Mouse (Mus musculus) CD4-positive, CD25-positive, alpha-beta regulatory T cell, adult 4 months (primary cell): ENCODE data around the gene Sftpa1. TPM values are rescaled to one million over a fixed set of nuclear protein-coding genes. Genes with fewer than 3 reads are reported as not detected.

Experiments
- ATAC-seq: one replicate; pipeline ENCODE4 v1.8.0; 2017
- polyA plus RNA-seq, 2 experiments: library from polyadenylated mRNA; unstranded; fragments of 100-300 nt; shearing (Covaris generic); gene quantifications; one replicate each; pipeline ENCODE4 v1.2.1; 2017

Gene Sftpa1
- not detected for polyA plus RNA-seq

DNA sequence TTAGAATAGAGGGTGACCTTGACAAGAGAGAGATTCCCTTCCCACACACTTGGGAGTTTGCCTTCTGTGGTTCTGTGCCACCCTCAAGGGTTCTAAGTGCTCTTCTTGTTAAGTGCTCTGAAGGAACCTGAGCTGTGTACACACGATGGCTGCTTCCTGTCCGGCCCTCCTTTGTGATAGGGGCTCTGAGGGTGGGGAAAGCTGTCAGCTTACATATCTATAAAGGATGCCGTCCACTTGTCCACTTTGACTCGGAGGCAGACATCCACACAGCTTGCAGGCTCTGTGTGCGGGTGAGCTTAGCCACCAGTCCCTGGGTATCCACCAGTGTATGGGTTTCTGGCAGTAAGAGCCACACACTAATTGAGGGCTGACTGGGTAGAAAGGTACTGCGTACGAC, at the start of gene Sftpa1:
Sftpa1 (plus strand) TSS at position 243 of the 400 bp plus-strand sequence.
- ATAC-seq = no peak

DNA sequence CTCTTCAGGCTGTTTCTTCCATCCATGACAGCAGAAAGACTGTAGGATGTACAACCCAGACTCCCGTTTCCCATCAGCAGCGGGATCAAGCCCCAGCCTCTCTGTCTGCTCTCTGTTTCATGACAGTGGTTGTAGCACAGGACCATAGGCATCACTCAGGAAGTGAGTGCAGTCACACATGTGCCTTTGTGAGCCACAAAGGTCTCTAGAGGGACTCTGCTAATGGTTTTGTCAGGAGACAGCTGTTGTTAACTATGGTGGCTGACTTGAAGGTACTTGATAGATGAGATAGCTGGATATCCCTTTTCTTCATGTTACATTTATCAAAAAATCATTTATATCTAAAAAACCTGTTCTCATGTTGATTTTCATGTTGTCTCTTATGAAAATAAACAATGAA, 49.2 kb upstream of the Sftpa1 start:
- no peak for ATAC-seq

DNA sequence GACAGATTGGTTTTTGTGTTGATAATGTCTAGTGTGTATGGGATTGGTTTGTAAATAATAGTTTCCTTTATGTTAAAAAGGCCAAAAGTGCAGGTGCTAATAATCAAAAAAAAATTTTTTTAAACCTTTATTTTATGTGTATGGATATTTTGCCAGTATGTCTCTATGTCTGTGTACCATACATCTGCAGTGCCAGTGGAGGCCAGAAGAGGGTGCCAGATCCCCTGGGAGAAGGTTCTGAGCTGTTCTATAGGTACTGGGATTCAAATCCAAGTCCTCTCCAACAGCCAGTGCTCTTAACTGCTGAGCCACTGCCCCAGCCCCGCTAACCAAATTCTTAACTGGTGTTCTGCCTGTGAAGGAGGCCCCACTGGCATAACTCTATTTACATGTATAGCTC, 44.1 kb upstream of the Sftpa1 start:
- ATAC-seq = no peak

DNA sequence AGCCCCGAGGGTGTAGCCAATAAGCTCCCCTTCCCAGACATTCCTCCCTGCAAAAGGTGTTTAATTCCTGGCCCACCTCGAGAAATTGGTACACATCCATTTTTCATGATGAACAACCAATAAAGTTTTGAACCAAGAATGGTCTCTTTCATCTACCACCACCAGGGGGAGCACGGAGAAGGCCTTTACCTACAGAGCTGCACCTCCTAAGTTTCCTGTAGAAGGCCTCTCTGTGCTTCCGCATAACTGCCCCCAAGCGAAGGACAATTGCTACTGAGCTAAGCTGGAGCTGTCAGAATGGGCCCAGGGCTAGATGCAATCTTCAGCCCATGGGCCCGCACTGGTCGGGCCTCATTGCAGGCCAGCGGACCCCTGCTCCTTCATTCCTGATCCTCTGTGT, 40.8 kb upstream of the Sftpa1 start:
- ATAC-seq = no peak

DNA sequence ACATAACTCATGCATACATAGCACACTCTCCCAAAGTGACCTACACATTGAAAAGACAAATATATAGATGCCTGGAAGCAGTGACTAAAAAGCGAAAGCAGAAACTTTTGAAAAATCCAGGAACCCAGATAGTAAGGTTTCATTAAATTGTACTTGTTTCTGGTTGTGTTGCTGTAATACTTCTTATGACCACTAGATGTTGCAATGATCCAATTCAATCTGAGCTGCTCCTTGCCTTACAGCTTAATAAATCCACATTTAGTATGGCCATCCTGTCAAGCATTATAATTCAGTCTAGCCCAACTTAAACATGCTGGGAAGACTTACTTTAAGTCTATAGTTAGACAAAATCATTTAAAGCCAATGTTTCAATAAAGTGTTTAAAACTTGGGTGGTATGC, 37.5 kb upstream of the Sftpa1 start:
- ATAC-seq = no peak

DNA sequence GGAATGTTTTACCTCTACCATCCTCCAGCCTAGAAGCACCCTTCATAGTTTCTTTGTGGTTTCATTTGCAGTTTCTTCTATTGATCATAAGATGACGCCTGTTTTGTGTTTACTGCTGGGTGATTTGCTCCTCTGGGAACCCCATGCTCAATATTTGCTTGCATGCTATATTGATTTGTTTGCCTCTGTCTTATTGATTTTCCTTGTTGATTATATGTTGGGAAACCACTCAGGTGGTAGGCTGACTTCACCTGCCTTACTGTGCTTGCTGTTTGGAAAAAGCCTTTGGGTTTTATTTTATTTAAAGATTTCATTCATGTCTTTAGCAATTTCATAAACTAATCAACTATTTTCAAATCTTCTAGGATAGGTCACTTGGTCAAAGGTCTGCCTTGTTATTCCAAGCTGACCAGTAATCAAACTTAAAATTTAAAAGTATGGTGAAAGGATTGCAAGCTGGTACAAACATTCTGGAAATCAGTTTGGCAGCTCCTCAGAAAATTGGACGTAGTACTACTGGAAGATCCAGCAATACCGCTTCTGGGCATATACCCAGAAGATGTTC, 35.2 kb upstream of the Sftpa1 start:
- ATAC-seq = no peak

DNA sequence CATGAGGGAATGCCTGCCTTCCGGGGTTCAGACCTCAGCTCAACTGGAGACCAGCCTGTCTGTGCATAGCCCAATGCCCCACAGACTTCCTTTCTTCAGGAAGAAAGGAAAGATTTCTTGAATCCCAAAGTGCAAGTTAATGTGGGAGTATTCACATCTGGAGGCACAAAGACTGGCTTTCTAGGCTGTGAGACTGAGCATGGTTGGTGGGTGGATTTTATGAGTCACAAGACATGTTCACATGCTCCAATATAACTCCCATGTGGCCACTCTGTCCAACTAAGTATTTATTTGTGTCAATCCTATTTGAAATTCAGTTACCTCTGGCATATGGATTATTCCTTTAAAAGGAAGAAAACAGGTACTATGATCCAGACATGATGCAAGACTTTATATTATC, 32.9 kb upstream of the Sftpa1 start:
- no peak for ATAC-seq

DNA sequence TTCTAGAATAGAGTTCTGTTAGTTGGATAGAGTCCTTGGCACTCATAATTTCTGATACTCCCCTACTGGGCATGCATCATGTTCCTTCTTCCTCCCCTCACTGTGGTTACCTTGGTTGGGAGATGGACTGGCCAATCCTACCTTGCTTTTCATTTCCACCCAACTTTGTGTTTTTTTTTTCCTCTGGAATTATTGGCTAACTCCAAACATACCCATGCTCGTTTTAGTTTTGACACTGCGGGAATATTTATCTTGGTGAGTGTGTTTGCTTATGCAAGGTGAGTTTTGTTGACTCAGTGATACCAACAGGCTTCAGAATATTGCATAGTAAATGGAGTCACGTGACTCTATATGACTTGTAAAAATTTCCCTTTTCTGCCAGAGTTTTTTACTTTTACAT, 30.9 kb upstream of the Sftpa1 start:
- no peak for ATAC-seq

DNA sequence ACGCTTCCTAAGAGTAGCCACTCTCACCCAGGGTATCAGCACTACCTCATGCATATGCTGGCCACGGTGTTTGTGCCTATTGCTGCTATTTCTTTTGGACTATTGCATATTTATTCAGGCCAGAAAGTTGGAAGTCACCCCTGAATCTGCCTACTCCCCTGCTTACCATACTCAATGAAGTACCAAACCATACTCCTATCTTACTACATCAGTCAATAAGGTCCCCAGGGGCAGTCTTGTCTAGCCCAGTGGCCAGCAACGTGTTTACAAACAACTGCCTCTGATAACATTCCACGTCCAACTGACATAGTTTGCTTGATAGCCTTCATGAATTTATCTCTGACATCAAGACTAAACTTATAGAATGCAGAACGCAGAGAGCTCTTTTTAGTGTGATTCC, 30.3 kb upstream of the Sftpa1 start:
- ATAC-seq = no peak

DNA sequence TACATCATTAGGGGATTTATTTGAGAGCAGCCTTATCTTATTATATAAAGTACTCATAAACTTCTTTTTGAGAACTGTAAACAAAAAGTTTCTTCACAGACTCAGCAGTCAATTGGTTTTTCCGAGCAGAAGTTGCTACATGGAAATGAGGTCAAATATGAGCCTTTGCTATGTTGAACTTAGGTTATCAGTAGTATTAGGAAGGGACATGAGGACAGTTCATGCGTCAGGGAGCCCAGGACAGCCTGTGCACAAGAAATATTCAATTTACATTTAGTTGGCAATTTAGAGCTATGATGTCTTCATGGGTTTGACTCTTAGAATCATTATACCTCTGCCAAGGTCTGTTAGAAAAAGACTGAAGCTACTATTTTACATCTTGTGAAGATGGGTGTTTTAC, 29.3 kb upstream of the Sftpa1 start:
- ATAC-seq = no peak

DNA sequence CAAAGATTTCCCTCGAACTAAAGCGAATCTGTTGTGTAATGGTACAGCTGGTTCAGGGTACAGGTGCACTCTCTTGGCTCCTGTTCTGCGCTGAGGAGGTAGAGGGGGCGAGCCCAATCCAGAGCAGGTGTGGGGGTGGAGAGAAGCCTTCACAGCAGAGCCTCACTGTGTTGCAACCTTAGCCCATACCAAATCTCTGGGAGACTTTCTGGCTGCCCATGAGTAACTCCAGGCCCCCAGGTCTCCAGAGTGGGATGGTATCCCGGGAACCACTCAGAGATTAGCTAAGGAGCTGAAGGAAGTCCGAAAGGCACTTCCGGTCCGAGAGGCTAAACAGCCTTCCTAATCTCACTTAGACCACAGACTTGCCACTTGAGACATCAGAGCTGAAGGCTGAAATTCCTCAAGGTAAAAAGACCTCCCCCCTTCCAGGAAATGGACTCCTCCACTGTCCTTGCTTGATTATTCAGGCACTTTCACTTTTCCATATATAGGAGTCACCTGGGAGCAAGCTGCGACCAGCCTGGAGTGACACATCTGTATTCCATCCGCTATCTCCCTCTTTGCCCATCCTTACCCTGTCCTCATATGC, 26.6 kb upstream of the Sftpa1 start, which contains the start of gene Mat1a:
Mat1a (plus strand) TSS at position 183 of the 592 bp plus-strand sequence.
- ATAC-seq = no peak

DNA sequence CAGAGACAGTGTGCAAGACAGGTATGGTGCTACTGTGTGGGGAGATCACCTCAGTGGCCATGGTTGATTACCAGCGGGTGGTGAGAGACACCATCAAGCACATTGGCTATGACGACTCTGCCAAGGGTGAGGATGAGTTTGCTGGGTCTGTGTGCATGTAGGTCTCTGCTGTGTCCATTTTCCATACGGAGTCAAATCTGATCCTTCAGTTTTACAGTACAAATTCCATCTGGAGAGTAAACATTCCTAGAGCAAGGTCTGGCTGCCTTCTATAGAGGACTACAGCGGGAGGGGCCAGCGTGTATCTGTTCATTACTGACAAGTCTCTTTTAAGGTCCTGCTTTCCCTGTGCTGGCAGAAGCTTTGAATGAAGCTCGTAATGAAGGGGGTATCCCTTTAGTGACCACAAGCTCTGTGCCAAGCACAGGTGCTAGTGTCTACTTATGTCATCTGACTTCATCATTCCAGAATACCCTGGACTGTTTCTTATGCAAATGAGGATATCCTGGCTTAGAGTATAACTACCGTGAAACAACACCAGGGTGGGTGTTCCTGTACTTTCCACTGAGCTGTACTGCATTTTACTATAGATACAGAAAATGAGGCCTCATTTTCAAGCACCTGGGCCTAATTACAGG, 20.4 kb upstream of the Sftpa1 start:
- ATAC-seq = no peak

DNA sequence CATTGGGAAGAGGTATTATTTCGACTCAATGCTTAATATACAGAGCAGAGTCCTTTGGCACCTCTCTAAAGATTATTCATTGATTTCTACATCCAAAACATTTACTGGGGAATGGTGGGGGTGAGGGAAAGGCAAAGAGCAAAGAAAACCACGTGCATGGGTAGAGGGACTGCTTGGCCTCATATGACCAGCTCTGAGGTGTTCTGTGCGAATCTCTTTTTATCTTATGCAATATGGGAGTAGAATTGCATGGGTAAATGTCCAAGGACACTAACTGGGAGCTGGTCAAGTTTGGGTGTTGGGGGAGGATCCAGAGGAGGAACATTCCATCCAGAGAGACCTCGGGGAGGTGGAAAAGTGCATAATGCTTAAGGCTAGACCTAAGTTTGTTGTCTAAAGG, 18.6 kb upstream of the Sftpa1 start:
- ATAC-seq = no peak

DNA sequence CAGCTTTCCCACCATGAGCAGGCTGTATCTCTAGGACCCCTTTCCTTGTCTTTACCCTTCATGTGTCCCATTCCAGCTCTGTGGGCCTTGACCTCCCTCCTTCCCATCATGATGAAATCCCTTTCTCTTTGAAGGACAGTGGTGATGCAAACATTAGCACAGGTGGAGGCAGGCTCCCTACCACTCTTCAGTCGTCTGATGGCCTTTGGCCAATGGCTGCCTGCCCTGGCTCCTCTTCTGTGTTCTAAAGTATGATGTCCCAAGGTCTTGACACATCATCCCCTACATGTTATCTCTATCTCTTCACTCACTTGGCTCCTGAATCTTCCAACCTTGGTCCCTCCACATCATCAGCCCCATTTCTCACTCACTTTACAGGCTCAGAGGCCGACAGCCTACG, 15.3 kb upstream of the Sftpa1 start:
- ATAC-seq = no peak

DNA sequence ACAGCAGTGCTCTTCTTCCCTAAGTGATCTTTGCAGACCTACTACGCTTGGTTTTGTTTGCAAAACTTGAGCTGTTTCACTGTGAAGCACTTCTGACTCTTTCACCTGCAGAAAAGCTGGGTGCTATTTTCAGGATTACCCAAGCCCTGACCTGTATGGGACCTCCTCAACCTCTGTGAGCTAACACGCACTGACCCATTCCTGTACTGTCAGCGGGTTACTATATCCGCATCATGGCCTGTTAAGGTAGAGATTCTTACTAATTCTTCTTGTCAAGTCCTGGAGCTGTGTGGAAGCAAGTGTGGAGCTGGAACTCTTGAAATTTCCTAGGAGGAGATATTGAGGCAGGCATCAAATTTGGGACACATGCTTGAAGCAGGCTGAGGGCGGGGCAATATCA, 6.9 kb upstream of the Sftpa1 start:
- ATAC-seq = no peak

DNA sequence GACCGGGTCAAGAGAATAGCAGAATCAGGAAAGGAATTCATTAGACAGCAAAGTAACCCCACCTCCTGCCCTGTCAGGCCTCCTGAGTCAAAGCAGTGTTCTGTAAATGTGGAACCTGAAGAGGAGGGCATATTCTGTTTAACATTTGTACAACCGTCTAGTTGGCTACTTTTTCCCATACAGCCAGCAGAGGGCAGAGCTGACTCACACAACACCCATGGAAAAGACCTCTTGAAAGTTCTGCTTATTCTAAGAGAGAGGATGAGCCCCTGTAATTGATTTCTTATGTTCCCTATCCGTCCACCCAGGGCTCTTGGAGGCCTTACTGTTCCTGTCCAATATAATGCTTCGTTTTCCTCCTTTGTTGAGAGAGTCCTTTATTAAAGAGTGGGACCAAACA, 3.6 kb upstream of the Sftpa1 start:
- no peak for ATAC-seq

DNA sequence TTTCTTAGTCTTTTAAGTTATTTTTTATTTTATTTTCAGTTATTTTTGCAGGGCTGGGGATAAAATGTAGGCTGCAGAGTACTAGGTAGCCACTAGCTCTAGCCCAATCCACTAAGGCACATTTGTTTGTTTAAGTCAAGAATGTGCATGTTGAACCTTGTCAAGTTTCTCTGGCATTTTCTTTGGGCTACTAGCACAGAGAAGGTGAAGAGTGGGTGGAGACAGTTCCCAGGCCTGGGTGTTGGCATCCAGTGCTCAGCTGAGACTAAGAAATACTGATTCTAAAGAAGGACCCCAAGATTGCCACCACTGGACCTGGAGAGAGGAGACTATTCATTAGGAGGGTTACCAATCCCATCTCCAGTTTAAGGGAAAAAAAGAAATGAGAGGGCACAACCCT, 5.4 kb downstream of the Sftpa1 start:
- ATAC-seq = no peak

DNA sequence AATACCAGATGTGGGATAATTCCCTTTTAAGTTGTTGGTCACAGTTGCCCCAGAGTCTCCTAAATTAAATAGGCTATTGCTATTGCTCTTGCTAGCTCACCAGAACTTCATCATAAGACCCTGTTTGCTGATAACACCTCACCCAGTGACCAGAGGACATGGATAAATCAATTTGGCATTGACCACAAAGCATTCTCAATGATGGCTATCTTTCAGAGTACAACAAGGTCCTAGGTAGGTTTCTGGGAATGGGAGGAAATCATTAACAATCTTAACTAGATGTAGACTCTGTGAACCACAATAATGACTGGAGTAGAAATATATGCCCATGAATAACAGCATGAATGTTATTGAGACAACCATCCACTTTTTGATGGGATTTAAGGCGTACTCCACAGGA, 9.1 kb downstream of the Sftpa1 start:
- ATAC-seq = no peak

DNA sequence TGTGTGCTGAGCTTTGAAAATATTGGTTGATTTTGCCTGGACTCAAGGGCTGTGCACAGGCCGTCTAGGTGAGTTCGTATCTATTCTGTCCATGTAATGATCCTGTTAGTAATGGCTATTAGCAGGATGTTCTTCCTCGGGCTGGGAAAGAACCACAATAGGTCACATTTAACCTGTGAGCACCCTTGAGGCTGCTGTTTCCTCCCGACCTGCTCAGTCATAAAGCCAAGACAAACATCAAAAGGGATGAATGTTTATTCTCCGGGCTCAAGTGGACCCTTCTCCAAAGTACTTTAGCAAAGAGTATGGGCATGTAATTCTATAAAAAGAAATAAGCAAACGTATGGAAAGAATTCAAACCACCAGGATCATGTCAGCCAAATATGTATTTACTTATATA, 14.5 kb downstream of the Sftpa1 start:
- ATAC-seq = no peak

DNA sequence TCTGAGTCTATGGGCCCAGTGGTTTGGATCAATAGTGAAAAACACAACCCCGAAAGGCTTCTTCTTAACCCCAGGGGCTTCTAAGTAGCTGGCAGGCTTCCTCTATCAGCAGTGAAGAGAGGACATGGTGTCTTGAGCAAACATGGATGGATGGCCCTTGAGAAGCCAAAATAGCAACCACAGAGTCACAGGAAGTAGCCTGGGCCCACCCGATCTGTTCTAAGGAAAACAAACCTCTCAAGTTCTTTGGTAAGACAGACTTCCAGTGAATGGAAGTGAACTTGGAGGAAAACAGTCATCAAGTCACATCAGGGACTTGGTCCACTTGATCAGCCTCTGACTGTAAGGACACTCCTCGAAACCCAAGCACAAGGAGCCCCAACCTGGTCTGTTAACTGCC, 15.3 kb downstream of the Sftpa1 start:
- ATAC-seq = no peak

DNA sequence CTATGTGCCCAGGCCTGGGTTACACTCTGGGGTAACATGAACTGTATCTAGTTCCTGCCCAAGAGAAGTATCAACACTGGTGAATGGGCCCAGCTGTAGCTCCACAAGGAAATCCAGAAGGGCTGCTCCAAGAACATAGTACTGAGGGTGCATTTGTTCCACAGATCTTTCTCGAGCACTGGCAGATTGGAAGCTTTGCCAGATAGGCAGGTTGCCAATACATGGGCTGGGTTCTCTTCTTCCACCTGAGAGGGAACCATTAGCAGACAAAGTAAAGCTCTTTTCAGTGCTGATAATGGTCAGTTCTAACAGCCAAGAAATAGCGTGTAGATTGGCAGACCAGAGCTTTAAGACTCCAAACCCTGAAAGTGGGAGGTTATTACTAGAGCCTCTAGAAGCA, 15.8 kb downstream of the Sftpa1 start:
- no peak for ATAC-seq

DNA sequence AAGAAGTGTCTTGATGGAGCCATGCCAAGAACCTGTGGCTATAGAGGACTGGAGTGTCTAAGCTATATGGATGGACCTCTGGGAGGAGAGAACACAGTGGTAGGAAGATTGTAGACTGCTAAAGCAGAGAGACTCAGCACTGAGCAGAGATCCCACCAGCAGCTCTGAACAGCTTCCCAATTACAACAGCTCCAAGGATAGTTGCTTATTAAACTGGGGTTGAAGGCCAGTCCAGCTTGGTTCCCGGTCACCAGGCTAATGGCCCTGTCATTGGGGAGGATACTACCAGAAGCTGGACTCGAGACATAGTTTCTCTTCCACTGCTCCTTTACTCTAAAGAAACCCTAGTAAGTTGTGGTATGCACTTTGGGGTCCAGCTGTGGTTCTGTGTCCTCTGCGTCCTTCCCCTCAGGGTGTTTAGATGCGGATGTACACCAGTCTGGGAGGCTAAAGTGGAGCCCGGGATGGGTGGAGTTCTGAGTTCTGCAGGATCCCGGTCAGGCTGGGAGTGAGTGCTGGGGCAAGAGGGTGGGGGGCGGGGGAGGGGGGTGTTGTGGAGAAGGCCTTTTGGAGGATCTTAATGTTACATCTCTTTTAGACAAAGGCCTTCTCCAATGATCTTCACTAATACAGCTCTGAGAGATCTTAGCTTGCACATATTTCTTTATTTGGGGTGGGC, 19.8 kb downstream of the Sftpa1 start, which contains the start of gene Mbl1:
Mbl1 (plus strand) TSS at position 239 of the 679 bp plus-strand sequence.
- no peak for ATAC-seq

DNA sequence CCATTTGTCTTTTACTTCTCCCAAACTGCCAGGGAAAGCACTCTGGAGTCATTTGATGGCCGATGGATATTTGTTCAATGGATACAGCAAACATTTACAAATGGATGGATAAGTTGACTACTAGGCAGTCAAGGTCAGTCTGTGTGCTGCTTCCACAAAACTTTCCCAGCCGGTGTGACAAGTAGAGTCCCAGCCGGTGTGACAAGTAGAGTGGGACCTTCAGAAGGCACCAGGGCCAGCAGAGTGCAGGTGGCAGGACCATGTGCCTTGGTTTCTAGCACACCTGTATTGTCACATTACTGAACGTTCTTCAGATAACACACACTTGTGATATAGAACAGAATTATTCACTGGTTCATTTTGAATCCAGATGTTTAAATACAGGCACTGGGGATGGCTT, 28.5 kb downstream of the Sftpa1 start:
- no peak for ATAC-seq

DNA sequence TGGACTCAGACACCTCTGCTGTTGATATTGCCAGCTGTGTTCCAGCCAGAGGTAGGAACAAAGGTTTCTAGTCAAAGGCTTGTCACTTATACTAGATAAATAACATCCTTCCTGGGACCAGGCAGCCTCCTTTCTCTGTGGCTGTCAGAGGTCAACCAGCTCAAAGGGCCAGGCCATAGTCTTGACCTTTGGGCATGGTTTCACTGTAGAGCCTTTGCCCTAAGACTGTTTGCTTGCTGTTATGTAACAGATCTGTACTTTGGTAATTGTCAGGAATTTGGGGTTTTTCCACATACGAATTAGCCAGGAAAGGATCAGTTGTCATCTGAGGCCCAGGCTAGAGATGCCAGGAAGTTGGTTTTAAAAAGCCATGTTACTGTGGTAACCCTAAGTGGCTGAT, 29.2 kb downstream of the Sftpa1 start:
- no peak for ATAC-seq
